Mouse (Mus musculus) lung, embryonic 15.5 days (tissue): ENCODE data around the gene Olfr211. TPM values are rescaled to one million over a fixed set of nuclear protein-coding genes. Genes with fewer than 3 reads are reported as not detected.

Experiments used
- ATAC-seq: fragments of 200-750 bp; cut with Nextera tagmentation; 2 replicates; pipeline ENCODE4 v1.8.0; 2017; ENCODE audit warnings: moderate number of reproducible peaks, borderline replicate concordance; ENCODE audit not compliant: low FRiP score, low TSS enrichment; ENCODE audit errors: extremely low read depth
- H3K27ac ChIP-seq: fragments of 300-500 bp; sonication (generic); 2 replicates; pipeline ENCODE4 v1.5.1; 2015; ENCODE audit warnings: moderate library complexity, mild to moderate bottlenecking, inconsistent platforms
- H3K27me3 ChIP-seq: fragments of 300-500 bp; sonication (generic); 2 replicates; pipeline ENCODE4 v1.6.1; 2015; ENCODE audit warnings: inconsistent platforms
- H3K36me3 ChIP-seq: fragments of 300-500 bp; sonication (generic); 2 replicates; pipeline ENCODE4 v1.6.1; 2015; ENCODE audit warnings: inconsistent platforms
- H3K4me1 ChIP-seq: fragments of 300-500 bp; sonication (generic); 2 replicates; pipeline ENCODE4 v1.6.1; 2015; ENCODE audit warnings: inconsistent platforms
- H3K4me2 ChIP-seq: fragments of 300-500 bp; sonication (generic); 2 replicates; pipeline ENCODE4 v1.6.1; 2015; ENCODE audit warnings: inconsistent platforms, mild to moderate bottlenecking, moderate library complexity
- H3K4me3 ChIP-seq: fragments of 300-500 bp; sonication (generic); 2 replicates; pipeline ENCODE4 v1.5.1; 2015; ENCODE audit warnings: mild to moderate bottlenecking, inconsistent platforms
- H3K9ac ChIP-seq: fragments of 300-500 bp; sonication (generic); 2 replicates; pipeline ENCODE4 v1.6.1; 2015; ENCODE audit warnings: inconsistent platforms
- H3K9me3 ChIP-seq: fragments of 300-500 bp; sonication (generic); 2 replicates; pipeline ENCODE4 v1.6.1; 2016; ENCODE audit warnings: inconsistent platforms
- WGBS: fragments of 180-500 bp; shearing (Covaris S2); methylation state at CpG from one replicate; pipeline ENCODE4 v1.1.7; 2015; 5-methylcytosine and 5-hydroxymethylcytosine counted together
- polyA plus RNA-seq: library from polyadenylated mRNA; unstranded; fragments of >200 nt; fragmentation: Nextera tagmentation; extraction: Ambion mirVana; gene quantifications from 2 replicates; pipeline ENCODE4 v1.2.1, GENCODE M21; 2015

Gene Olfr211
- polyA plus RNA-seq: not detected in 2 replicates

- no peaks in the 10 kb centered on the region for H3K36me3 ChIP-seq
- no peak within 1 kb of the TSS for H3K27ac ChIP-seq
- WGBS: 69% methylated on average over 4 of the region's 4 CpGs
- H3K9ac ChIP-seq: no peak within 1 kb of the TSS
- ATAC-seq: no peak
- no peak within 1 kb of the TSS for H3K4me2 ChIP-seq
- no peaks in the 10 kb centered on the region for H3K9me3 ChIP-seq
- no peaks in the 10 kb centered on the region for H3K4me1 ChIP-seq
- no peak within 1 kb of the TSS for H3K4me3 ChIP-seq
- H3K27me3 ChIP-seq: no peaks in the 10 kb centered on the region
These were observed at the start of gene Olfr211 for GRCm38 (mm10) chr6:116488791-116489190. Gene Olfr211 (plus strand): TSS chr6:116489091.

GRCm38 (mm10) chr6:116439531-116439930 is 49.4 kb upstream of the Olfr211 start:
- H3K4me3 ChIP-seq: no peak overlapping the region
- H3K4me1 ChIP-seq: no peaks in the 10 kb centered on the region
- no peak overlapping the region for H3K9ac ChIP-seq
- H3K27me3 ChIP-seq: no peaks in the 10 kb centered on the region
- H3K27ac ChIP-seq: no peak overlapping the region
- H3K4me2 ChIP-seq: no peak overlapping the region
- WGBS: 85% methylated on average over 6 of the region's 6 CpGs
- H3K36me3 ChIP-seq: no peaks in the 10 kb centered on the region
- no peaks in the 10 kb centered on the region for H3K9me3 ChIP-seq
- no peak for ATAC-seq

- no peak for ATAC-seq
- Histone ChIP-seq H3K9me3 (no peaks in the 10 kb centered on the region), H3K4me2 (no peak overlapping the region), H3K4me1 (no peaks in the 10 kb centered on the region), H3K36me3 (no peaks in the 10 kb centered on the region), H3K27ac (no peak overlapping the region), H3K9ac (no peak overlapping the region), H3K4me3 (no peak overlapping the region), H3K27me3 (no peaks in the 10 kb centered on the region)
- 73% methylated on average over 4 of the region's 4 CpGs for WGBS
These were observed 48.4 kb upstream of the Olfr211 start for GRCm38 (mm10) chr6:116440447-116440846.

- Histone ChIP-seq H3K4me2 (no peak overlapping the region), H3K9me3 (no peaks in the 10 kb centered on the region), H3K9ac (no peak overlapping the region), H3K36me3 (no peaks in the 10 kb centered on the region), H3K27ac (no peak overlapping the region), H3K4me1 (no peaks in the 10 kb centered on the region), H3K4me3 (no peak overlapping the region), H3K27me3 (no peaks in the 10 kb centered on the region)
- 57% methylated on average over 4 of the region's 4 CpGs for WGBS
- ATAC-seq: no peak
These were observed 48.0 kb upstream of the Olfr211 start for GRCm38 (mm10) chr6:116440849-116441248.

GRCm38 (mm10) chr6:116455781-116456180 is 33.1 kb upstream of the Olfr211 start:
- Histone ChIP-seq H3K4me2 (no peak overlapping the region), H3K36me3 (no peaks in the 10 kb centered on the region), H3K27me3 (peaks cover 17% of the 10 kb centered on the region), H3K27ac (no peak overlapping the region), H3K4me3 (no peak overlapping the region), H3K9ac (no peak overlapping the region), H3K4me1 (peaks cover 3% of the 10 kb centered on the region; the same call in 1 of the 2 replicates), H3K9me3 (no peaks in the 10 kb centered on the region)
- no peak for ATAC-seq
- 68% methylated on average over 4 of the region's 4 CpGs for WGBS

- Histone ChIP-seq H3K9me3 (no peaks in the 10 kb centered on the region), H3K4me2 (no peak overlapping the region), H3K27ac (no peak overlapping the region), H3K9ac (no peak overlapping the region), H3K4me3 (no peak overlapping the region), H3K4me1 (peaks cover 3% of the 10 kb centered on the region; the same call in 1 of the 2 replicates), H3K27me3 (peaks cover 24% of the 10 kb centered on the region), H3K36me3 (no peaks in the 10 kb centered on the region)
- ATAC-seq: no peak
- WGBS: 38% methylated on average over 1 of the region's 1 CpGs
These were observed 32.4 kb upstream of the Olfr211 start for GRCm38 (mm10) chr6:116456482-116456881.

- Histone ChIP-seq H3K36me3 (no peaks in the 10 kb centered on the region), H3K27me3 (peaks cover 39% of the 10 kb centered on the region), H3K9ac (no peak overlapping the region), H3K4me2 (no peak overlapping the region), H3K4me3 (no peak overlapping the region), H3K9me3 (no peaks in the 10 kb centered on the region), H3K4me1 (peaks cover 3% of the 10 kb centered on the region; the same call in 1 of the 2 replicates), H3K27ac (no peak overlapping the region)
- 62% methylated on average over 4 of the region's 4 CpGs for WGBS
- ATAC-seq: no peak
These were observed 30.2 kb upstream of the Olfr211 start for GRCm38 (mm10) chr6:116458728-116459127.

- Histone ChIP-seq H3K4me3 (no peak overlapping the region), H3K27ac (no peak overlapping the region), H3K9me3 (no peaks in the 10 kb centered on the region), H3K36me3 (no peaks in the 10 kb centered on the region), H3K9ac (no peak overlapping the region), H3K27me3 (peaks cover 39% of the 10 kb centered on the region), H3K4me1 (peaks cover 3% of the 10 kb centered on the region; the same call in 1 of the 2 replicates), H3K4me2 (no peak overlapping the region)
- 57% methylated on average over 2 of the region's 2 CpGs for WGBS
- no peak for ATAC-seq
These were observed 29.7 kb upstream of the Olfr211 start for GRCm38 (mm10) chr6:116459232-116459631.

GRCm38 (mm10) chr6:116460544-116461283 is 28.2 kb upstream of the Olfr211 start, which contains the start of gene Alox5:
Gene Alox5 (minus strand): TSS chr6:116461178.
- Histone ChIP-seq H3K9me3 (no peaks in the 10 kb centered on the region), H3K4me2 (peak within 1 kb of the TSS; percentile 60), H3K36me3 (no peaks in the 10 kb centered on the region), H3K27ac (no peak within 1 kb of the TSS), H3K4me3 (peak within 1 kb of the TSS; percentile 31), H3K27me3 (peaks cover 39% of the 10 kb centered on the region), H3K4me1 (peaks cover 3% of the 10 kb centered on the region; the same call in 1 of the 2 replicates), H3K9ac (0 out of 2 replicates have a peak within 1 kb of the TSS, but pooled peaks have one; percentile 16)
- 2% methylated on average over 43 of the region's 43 CpGs for WGBS
- peak; percentile 39; the same call in 1 of the 2 replicates for ATAC-seq

- no peak for ATAC-seq
These were observed 20.8 kb upstream of the Olfr211 start for GRCm38 (mm10) chr6:116468081-116468480.

GRCm38 (mm10) chr6:116485081-116485480 is 3.8 kb upstream of the Olfr211 start:
- no peak for ATAC-seq
- 54% methylated on average over 1 of the region's 1 CpGs for WGBS

More at GRCm38 (mm10) chr6:116468081-116468480, 20.8 kb upstream of the Olfr211 start:
- Histone ChIP-seq H3K4me3 (no peak overlapping the region), H3K9ac (no peak overlapping the region), H3K27me3 (no peaks in the 10 kb centered on the region), H3K4me2 (no peak overlapping the region), H3K36me3 (no peaks in the 10 kb centered on the region), H3K27ac (no peak overlapping the region), H3K9me3 (no peaks in the 10 kb centered on the region), H3K4me1 (no peaks in the 10 kb centered on the region)
- 21% methylated on average over 3 of the region's 3 CpGs for WGBS

GRCm38 (mm10) chr6:116486833-116487232 is 2.1 kb upstream of the Olfr211 start:
- Histone ChIP-seq H3K4me1 (no peaks in the 10 kb centered on the region), H3K4me3 (no peak overlapping the region), H3K27me3 (no peaks in the 10 kb centered on the region), H3K4me2 (no peak overlapping the region), H3K27ac (no peak overlapping the region), H3K36me3 (no peaks in the 10 kb centered on the region), H3K9ac (no peak overlapping the region), H3K9me3 (no peaks in the 10 kb centered on the region)
- ATAC-seq: no peak
- 33% methylated on average over 1 of the region's 1 CpGs for WGBS

More at GRCm38 (mm10) chr6:116485081-116485480, 3.8 kb upstream of the Olfr211 start:
- H3K4me1 ChIP-seq: no peaks in the 10 kb centered on the region
- no peak overlapping the region for H3K9ac ChIP-seq
- H3K27ac ChIP-seq: no peak overlapping the region
- no peak overlapping the region for H3K4me2 ChIP-seq
- H3K36me3 ChIP-seq: no peaks in the 10 kb centered on the region
- no peak overlapping the region for H3K4me3 ChIP-seq
- no peaks in the 10 kb centered on the region for H3K9me3 ChIP-seq
- no peaks in the 10 kb centered on the region for H3K27me3 ChIP-seq
